Mouse (Mus musculus): ENCODE results near the gene Ptprg.

GRCm38 (mm10) chr14:11917225-11917624 is 363.9 kb downstream of the Ptprg start:
- TF ChIP-seq CTCF (IDR thresholded peaks at IDR 0.05; ENCODE audit: borderline replicate concordance, extremely low read depth, insufficient read depth, insufficient read length) (no peak), POLR2A (IDR thresholded peaks at IDR 0.05; ENCODE audit: borderline replicate concordance, extremely low read depth, insufficient read depth, insufficient read length, poor library complexity, severe bottlenecking) (no peak)
